Mouse (Mus musculus) embryonic facial prominence, embryonic 14.5 days (tissue): ENCODE measurements around the gene Grik3. TPM values are rescaled to one million over a fixed set of nuclear protein-coding genes. Genes with fewer than 3 reads are reported as not detected.

Experiments used
- ATAC-seq: fragments of 200-750 bp; cut with Nextera tagmentation; 2 replicates; pipeline ENCODE4 v1.8.0; 2017; ENCODE audit warnings: low read depth, moderate number of reproducible peaks, moderate TSS enrichment
- DNase-seq: peaks from one replicate; pipeline ENCODE4 v3.0.0-alpha.2; 2015; ENCODE audit warnings: low spot score
- H3K27ac ChIP-seq: fragments of 300-500 bp; sonication (generic); replicated peaks from 2 replicates; pipeline ENCODE4 v1.5.1; 2014; ENCODE audit warnings: low read depth, mild to moderate bottlenecking, low read length, moderate library complexity
- H3K27me3 ChIP-seq: fragments of 300-500 bp; sonication (generic); replicated peaks from 2 replicates; pipeline ENCODE4 v1.6.1; 2014; ENCODE audit warnings: low read length; ENCODE audit not compliant: control insufficient read depth, insufficient read depth
- H3K36me3 ChIP-seq: fragments of 300-500 bp; sonication (generic); 2 replicates; pipeline ENCODE4 v1.6.1; 2014; ENCODE audit warnings: low read length, mixed read lengths; ENCODE audit not compliant: control insufficient read depth, insufficient read depth
- H3K4me1 ChIP-seq: fragments of 300-500 bp; sonication (generic); 2 replicates; pipeline ENCODE4 v1.6.1; 2014; ENCODE audit warnings: antibody characterized with exemption, low read length; ENCODE audit not compliant: control insufficient read depth, insufficient read depth
- H3K4me2 ChIP-seq: fragments of 300-500 bp; sonication (generic); 2 replicates; pipeline ENCODE4 v1.6.1; 2014; ENCODE audit warnings: low read depth, mild to moderate bottlenecking, low read length, moderate library complexity, mixed read lengths
- H3K4me3 ChIP-seq: fragments of 300-500 bp; sonication (generic); 2 replicates; pipeline ENCODE4 v1.5.1; 2014; ENCODE audit warnings: low read depth, mild to moderate bottlenecking, low read length
- H3K9ac ChIP-seq: fragments of 300-500 bp; sonication (generic); 2 replicates; pipeline ENCODE4 v1.6.1; 2014; ENCODE audit warnings: low read depth, mild to moderate bottlenecking, low read length, moderate library complexity, mixed read lengths
- H3K9me3 ChIP-seq: fragments of 300-500 bp; sonication (generic); 2 replicates; pipeline ENCODE4 v1.6.1; 2016; ENCODE audit warnings: low read length; ENCODE audit not compliant: control insufficient read depth
- WGBS: fragments of 180-500 bp; shearing (Covaris S2); extraction: QIAGEN DNeasy Blood & Tissue Kit; methylation state at CpG from one replicate; pipeline ENCODE4 v1.1.7; 2014; 5-methylcytosine and 5-hydroxymethylcytosine counted together
- polyA plus RNA-seq: library from polyadenylated mRNA; unstranded; fragments of >200 nt; fragmentation: Nextera tagmentation; extraction: Ambion mirVana; gene quantifications from 2 replicates; pipeline ENCODE4 v1.2.1, GENCODE M21; 2014

Gene Grik3
- 0.39 and 0.59 TPM in 2 replicates for polyA plus RNA-seq

GRCm38 (mm10) chr4:125490661-125491504 lies at the start of gene Grik3:
Grik3 (plus strand) TSS chr4:125490700.
- peak within 1 kb of the TSS; percentile 71 for H3K4me2 ChIP-seq
- ATAC-seq (peak; percentile 34; the same call in 1 of the 2 replicates), DNase-seq (no peak)
- no peaks in the 10 kb centered on the region for H3K36me3 ChIP-seq
- H3K9ac ChIP-seq, result peak within 1 kb of the TSS; percentile 45
- H3K27ac ChIP-seq, result no peak within 1 kb of the TSS
- 1% methylated on average over 27 of the region's 77 CpGs for WGBS
- no peaks in the 10 kb centered on the region for H3K9me3 ChIP-seq
- H3K27me3 ChIP-seq, result peaks cover 100% of the 10 kb centered on the region
- peaks cover 7% of the 10 kb centered on the region; the same call in 1 of the 2 replicates for H3K4me1 ChIP-seq
- peak within 1 kb of the TSS; percentile 43 for H3K4me3 ChIP-seq

GRCm38 (mm10) chr4:125441821-125442220 lies 48.7 kb upstream of the Grik3 start:
- Histone ChIP-seq H3K27ac (no peak overlapping the region), H3K4me1 (no peaks in the 10 kb centered on the region), H3K4me3 (no peak overlapping the region), H3K9ac (no peak overlapping the region), H3K27me3 (no peaks in the 10 kb centered on the region), H3K36me3 (no peaks in the 10 kb centered on the region), H3K4me2 (no peak overlapping the region), H3K9me3 (no peaks in the 10 kb centered on the region)
- no peak for ATAC-seq
- 85% methylated on average over 4 of the region's 4 CpGs for WGBS
- DNase-seq, result no peak

- Histone ChIP-seq H3K4me3 (no peak overlapping the region), H3K9ac (no peak overlapping the region), H3K9me3 (no peaks in the 10 kb centered on the region), H3K36me3 (no peaks in the 10 kb centered on the region), H3K4me2 (no peak overlapping the region), H3K27me3 (no peaks in the 10 kb centered on the region), H3K27ac (no peak overlapping the region), H3K4me1 (no peaks in the 10 kb centered on the region)
- DNase-seq, result no peak
- 80% methylated on average over 7 of the region's 7 CpGs for WGBS
- no peak for ATAC-seq
Measured at GRCm38 (mm10) chr4:125444366-125444765, 46.1 kb upstream of the Grik3 start.

- Histone ChIP-seq H3K27me3 (no peaks in the 10 kb centered on the region), H3K9ac (no peak overlapping the region), H3K9me3 (no peaks in the 10 kb centered on the region), H3K4me2 (no peak overlapping the region), H3K36me3 (no peaks in the 10 kb centered on the region), H3K27ac (no peak overlapping the region), H3K4me3 (no peak overlapping the region), H3K4me1 (no peaks in the 10 kb centered on the region)
- 59% methylated on average over 7 of the region's 7 CpGs for WGBS
- ATAC-seq, result no peak
- no peak for DNase-seq
Measured at GRCm38 (mm10) chr4:125450602-125451321, 39.7 kb upstream of the Grik3 start.

- no peak overlapping the region for H3K4me3 ChIP-seq
- 50% methylated on average over 6 of the region's 6 CpGs for WGBS
- ATAC-seq (no peak), DNase-seq (no peak)
- H3K9me3 ChIP-seq, result no peaks in the 10 kb centered on the region
- H3K9ac ChIP-seq, result no peak overlapping the region
- no peaks in the 10 kb centered on the region for H3K4me1 ChIP-seq
- no peaks in the 10 kb centered on the region for H3K36me3 ChIP-seq
- no peaks in the 10 kb centered on the region for H3K27me3 ChIP-seq
- H3K4me2 ChIP-seq, result no peak overlapping the region
- H3K27ac ChIP-seq, result no peak overlapping the region
Measured at GRCm38 (mm10) chr4:125451821-125452220, 38.7 kb upstream of the Grik3 start.

- Histone ChIP-seq H3K27me3 (no peaks in the 10 kb centered on the region; the same call in 1 of the 2 replicates), H3K4me2 (no peak overlapping the region), H3K36me3 (no peaks in the 10 kb centered on the region), H3K9me3 (no peaks in the 10 kb centered on the region), H3K4me3 (no peak overlapping the region), H3K27ac (no peak overlapping the region), H3K4me1 (0 out of 2 replicates have a peak, but pooled peaks cover 5% of the 10 kb centered on the region), H3K9ac (no peak overlapping the region)
- DNase-seq, result no peak
- ATAC-seq, result no peak
- WGBS, result 42% methylated on average over 5 of the region's 5 CpGs
Measured at GRCm38 (mm10) chr4:125456506-125456905, 34.0 kb upstream of the Grik3 start.

- Histone ChIP-seq H3K9me3 (no peaks in the 10 kb centered on the region), H3K36me3 (no peaks in the 10 kb centered on the region), H3K27me3 (no peaks in the 10 kb centered on the region; the same call in 1 of the 2 replicates), H3K4me2 (no peak overlapping the region), H3K4me1 (0 out of 2 replicates have a peak, but pooled peaks cover 5% of the 10 kb centered on the region), H3K9ac (no peak overlapping the region), H3K27ac (no peak overlapping the region), H3K4me3 (no peak overlapping the region)
- WGBS, result 22% methylated on average over 11 of the region's 11 CpGs
- DNase-seq (no peak), ATAC-seq (no peak)
Measured at GRCm38 (mm10) chr4:125457152-125458093, 33.1 kb upstream of the Grik3 start.

- 0 out of 2 replicates have a peak, but pooled peaks cover 5% of the 10 kb centered on the region for H3K4me1 ChIP-seq
- ATAC-seq (no peak), DNase-seq (no peak)
Measured at GRCm38 (mm10) chr4:125459791-125460190, 30.7 kb upstream of the Grik3 start.

More at GRCm38 (mm10) chr4:125459791-125460190, 30.7 kb upstream of the Grik3 start:
- Histone ChIP-seq H3K4me3 (no peak overlapping the region), H3K9me3 (no peaks in the 10 kb centered on the region), H3K27me3 (no peaks in the 10 kb centered on the region; the same call in 1 of the 2 replicates), H3K4me2 (no peak overlapping the region), H3K36me3 (no peaks in the 10 kb centered on the region), H3K27ac (no peak overlapping the region), H3K9ac (no peak overlapping the region)
- 69% methylated on average over 9 of the region's 9 CpGs for WGBS
